Mouse (Mus musculus): Measurements from ENCODE around the gene Olfr1289.

Olfr1289 gene

GRCm38 (mm10) chr2:111480519-111480918 is at the start of gene Olfr1289:
Gene Olfr1289 (plus strand): TSS chr2:111480819.
- no peak for DNase-seq (ENCODE audit: low spot score)

GRCm38 (mm10) chr2:111448842-111449241 is 31.8 kb upstream of the Olfr1289 start, which contains the start of gene Olfr1287:
Gene Olfr1287 (plus strand): TSS chr2:111449142.
- DNase-seq (ENCODE audit: low spot score), result no peak

GRCm38 (mm10) chr2:111473801-111474200 is 6.8 kb upstream of the Olfr1289 start, which contains the start of gene Olfr1288:
Gene Olfr1288 (plus strand): TSS chr2:111474101.
- DNase-seq (ENCODE audit: low spot score), result no peak

- DNase-seq (ENCODE audit: low spot score), result no peak
Observed at GRCm38 (mm10) chr2:111493729-111494128, 13.1 kb downstream of the Olfr1289 start, which contains the start of gene Olfr1290. Gene Olfr1290 (minus strand): TSS chr2:111493829.

- no peak for DNase-seq (ENCODE audit: low spot score)
Observed at GRCm38 (mm10) chr2:111496880-111497279, 16.3 kb downstream of the Olfr1289 start, which contains the start of gene Olfr1291-ps1. Gene Olfr1291-ps1 (plus strand): TSS chr2:111497180.

GRCm38 (mm10) chr2:111517451-111517850 is 36.8 kb downstream of the Olfr1289 start:
- no peak for DNase-seq (ENCODE audit: low spot score)

- no peak for DNase-seq (ENCODE audit: low spot score)
Observed at GRCm38 (mm10) chr2:111524903-111525302, 44.3 kb downstream of the Olfr1289 start, which contains the start of gene Olfr1293-ps. Gene Olfr1293-ps (plus strand): TSS chr2:111525203.
